Mouse (Mus musculus): ENCODE data around the gene Hoxb4. TPM values are rescaled to one million over a fixed set of nuclear protein-coding genes. Genes with fewer than 3 reads are reported as not detected.

Gene Hoxb4
- total RNA-seq, 1 experiment from 2014 or later, result 6.6 TPM

DNA sequence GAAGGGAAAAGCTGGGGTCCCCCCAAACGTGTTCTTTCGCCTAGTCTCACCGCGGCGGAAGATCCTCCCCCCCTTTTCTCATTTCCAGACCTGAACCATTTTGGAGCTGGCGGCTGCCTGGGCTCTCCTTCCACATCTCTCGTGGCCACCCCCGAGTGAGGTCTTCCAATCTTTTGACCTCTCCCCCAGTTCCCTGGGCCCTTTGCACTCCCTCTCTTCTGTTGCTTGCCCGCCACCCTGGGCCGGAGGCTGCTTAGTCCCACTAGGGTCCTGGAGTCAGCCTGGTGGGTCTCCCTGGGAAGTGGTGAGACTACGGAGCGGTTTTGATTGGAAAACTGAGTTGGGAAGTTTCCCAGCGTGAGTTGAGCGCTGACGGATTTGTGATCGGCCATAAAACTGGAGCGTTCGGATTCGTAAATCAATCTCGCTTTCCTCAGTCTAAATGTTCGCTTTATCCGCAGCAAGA, 7.7 kb downstream of the Hoxb4 start:
- ATAC-seq (replicated peaks; ENCODE audit: insufficient number of reproducible peaks, low FRiP score, low TSS enrichment, poor library complexity, severe bottlenecking), result no peak

DNA sequence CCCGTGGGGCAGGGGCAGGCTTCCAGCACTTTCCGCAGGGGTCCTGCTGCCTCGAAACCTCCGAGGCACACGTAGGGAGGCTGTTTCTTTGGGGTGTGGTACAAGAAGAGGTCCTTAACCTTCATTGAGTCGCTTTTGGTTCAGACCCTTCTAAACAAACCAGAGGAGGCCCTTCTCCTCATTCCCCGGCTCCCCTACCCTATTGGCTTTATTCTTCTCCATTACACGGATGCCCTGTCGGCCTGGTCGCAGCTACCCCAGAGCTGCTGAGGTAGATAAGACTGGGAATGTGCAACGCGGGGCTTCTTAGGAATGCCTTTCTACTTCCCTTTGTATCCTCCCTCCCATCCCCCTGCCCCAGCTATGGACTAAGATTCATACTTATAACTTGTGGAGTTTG, 8.6 kb downstream of the Hoxb4 start:
- ATAC-seq (replicated peaks; ENCODE audit: insufficient number of reproducible peaks, low FRiP score, low TSS enrichment, poor library complexity, severe bottlenecking), result no peak

DNA sequence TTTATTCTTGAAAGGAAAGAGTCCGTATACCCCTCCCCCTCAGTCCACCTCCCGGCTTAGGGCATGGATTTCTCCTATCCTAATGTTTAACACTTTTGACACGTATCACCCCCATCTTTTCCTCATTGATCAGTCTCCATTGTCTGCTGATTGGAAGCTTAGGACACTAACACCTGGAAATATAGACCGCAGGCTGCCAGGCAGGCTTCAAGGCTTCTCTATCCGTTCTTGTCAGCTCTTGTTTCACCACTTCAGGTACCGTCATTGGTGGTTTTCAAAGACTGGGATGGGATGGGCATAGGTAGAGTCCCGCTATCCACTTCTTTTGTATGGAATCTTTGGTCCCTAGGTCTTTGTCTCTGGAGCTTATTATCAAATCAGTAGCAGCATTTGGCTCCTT, 9.1 kb downstream of the Hoxb4 start:
- no peak for ATAC-seq (replicated peaks; ENCODE audit: insufficient number of reproducible peaks, low FRiP score, low TSS enrichment, poor library complexity, severe bottlenecking)

DNA sequence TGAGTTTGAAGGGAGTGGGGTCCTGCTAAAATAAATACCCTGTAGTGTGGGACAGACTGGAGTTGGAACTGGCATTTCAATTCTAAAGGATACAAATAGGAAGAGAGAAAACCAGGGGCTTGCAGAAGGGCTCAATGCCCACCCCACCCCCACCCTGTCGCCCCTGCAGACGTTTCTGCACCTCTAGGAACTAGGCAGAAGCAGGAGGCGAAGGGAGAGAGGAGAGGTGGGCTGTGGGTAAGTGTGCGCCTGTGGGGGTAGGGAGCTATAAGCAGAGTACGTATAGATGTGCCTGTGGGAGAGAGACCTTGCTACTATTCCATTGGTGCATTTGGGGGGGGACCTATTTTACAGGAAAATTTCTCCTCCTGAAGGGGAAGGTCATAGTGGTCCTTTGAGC, 9.7 kb downstream of the Hoxb4 start:
- no peak for ATAC-seq (replicated peaks; ENCODE audit: insufficient number of reproducible peaks, low FRiP score, low TSS enrichment, poor library complexity, severe bottlenecking)

DNA sequence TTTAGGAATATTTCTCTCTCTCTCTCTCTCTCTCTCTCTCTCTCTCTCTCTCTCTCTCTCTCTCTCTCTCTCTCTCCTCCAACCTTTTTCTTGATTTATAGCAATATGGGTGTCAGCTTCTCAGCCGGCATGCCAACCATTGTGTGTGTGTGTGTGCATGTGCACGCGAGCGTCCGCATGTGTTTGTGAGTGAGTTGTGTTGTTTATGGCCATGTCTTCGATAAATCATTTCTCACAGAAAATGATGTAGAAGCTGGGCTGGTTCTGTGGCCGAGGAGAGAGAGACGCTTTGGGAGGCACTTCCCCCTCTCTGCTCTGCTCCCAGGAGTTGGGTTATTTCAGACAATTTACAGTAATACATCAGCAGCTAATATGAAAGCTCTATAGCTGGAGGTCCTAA, 10.5 kb downstream of the Hoxb4 start:
- no peak for ATAC-seq (replicated peaks; ENCODE audit: insufficient number of reproducible peaks, low FRiP score, low TSS enrichment, poor library complexity, severe bottlenecking)

DNA sequence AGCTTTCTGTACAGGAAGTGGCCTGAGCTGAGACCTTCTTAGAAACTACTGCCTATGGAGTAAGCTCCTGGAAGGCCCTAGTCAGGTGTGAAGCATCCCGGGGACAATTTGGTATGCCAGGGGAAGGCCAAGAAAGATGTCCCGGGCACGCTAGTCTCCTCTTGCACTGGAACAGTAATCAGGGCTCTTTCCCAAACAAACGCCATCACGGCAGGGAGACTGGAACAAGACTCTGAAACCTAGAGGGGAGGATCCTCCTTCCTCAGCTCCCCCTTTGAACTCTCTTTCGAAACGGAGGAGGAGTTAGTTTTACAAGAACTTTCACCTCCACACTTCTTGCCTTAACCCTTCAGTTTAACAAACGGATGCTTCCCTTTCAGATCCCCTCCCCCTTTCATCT, 14.0 kb downstream of the Hoxb4 start:
- ATAC-seq (replicated peaks; ENCODE audit: insufficient number of reproducible peaks, low FRiP score, low TSS enrichment, poor library complexity, severe bottlenecking), result no peak

DNA sequence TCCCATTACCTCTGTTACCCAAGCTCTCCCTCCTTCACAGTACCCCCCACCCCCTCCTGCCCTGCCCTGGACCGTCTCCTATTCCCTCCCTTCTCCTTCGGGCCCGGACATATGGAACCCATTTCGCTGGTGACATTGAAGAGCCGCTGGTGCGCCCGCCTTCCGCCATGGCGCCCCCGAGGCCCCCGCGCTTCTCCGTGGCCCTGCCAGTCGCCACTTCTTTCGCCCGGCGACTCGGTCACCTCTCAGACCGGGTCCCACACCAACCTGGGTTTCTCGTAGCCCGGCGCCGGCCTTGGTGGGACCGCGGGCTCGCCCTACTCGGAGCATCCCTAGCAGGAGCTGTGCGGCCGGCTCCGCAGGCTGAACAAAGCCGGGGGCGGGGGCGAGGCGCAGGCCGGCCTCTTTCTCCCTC, 14.6 kb downstream of the Hoxb4 start:
- ATAC-seq (replicated peaks; ENCODE audit: insufficient number of reproducible peaks, low FRiP score, low TSS enrichment, poor library complexity, severe bottlenecking), result no peak

DNA sequence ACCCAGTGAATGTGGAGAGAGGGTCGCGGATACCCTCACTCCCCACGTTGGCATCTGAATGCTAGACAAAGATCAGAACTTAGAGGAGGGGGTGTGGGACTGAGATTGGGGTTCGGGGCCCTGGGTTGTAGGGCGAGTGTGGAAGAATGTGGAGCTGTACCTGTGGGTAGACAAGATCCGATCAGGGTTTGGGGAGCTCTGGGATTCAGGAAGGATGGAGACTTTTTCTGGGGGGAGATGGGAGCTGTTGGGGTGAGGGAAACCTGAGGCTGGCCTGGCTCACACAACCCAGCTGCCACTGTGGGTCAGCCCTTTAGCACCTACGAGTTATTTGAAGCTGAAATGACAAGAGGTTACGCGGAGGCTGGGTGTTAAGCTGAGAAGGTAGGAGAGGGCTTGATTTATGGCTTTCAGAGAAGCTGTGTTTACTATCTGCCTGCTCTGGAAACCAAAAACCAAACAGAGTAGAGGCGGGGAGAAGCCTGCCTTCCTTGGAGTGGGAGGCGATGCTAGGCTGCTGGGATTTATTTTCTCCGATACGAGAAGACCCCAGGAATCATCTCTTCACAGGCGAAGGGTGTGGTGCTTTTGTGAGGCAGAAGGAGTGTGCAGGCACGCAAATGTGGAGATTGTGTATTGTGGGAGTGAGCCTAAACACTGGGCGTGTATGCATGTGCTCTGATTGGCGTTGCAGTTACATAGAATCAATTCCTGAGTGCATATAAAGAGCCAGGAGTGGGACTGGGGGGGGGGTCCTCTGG, 15.4 kb downstream of the Hoxb4 start:
- ATAC-seq (replicated peaks; ENCODE audit: insufficient number of reproducible peaks, low FRiP score, low TSS enrichment, poor library complexity, severe bottlenecking), result no peak

DNA sequence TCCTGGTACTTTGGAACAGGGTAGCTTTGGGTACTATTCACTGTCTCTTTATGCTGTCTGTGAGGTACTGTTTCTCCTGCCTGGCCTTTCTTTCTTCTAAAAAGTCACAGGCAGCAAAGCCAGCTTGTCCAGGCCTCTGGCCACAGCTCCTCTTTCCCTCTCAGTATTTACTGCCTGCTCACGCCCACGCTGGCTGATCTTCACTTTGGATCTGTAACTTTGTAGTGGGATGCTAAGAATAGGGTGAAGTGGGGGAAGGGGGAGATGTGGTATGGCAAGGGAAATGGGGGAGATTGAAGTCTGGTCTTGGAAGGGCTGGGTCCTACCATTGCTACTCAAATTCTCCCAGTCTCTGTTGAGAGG, 15.9 kb downstream of the Hoxb4 start:
- no peak for ATAC-seq (replicated peaks; ENCODE audit: insufficient number of reproducible peaks, low FRiP score, low TSS enrichment, poor library complexity, severe bottlenecking)

DNA sequence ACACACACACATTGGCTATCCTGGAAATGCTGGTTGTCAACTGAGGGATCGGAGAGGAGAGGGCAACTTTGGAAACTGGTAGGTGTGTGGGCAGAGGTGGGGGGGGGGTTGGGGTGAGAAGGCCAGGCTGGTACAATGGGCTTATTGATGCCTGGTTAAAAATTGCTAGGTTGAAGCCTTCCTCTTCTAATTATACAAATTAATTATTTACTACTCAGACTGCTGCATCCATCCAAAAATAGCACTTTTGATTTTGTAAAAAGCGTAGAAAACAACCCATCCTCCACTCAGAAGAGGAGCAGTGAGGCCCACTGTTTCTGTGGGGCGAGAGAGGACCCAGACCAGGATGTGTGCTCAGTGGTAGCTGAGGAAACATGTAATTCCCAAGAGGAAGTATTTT, 16.9 kb downstream of the Hoxb4 start:
- no peak for ATAC-seq (replicated peaks; ENCODE audit: insufficient number of reproducible peaks, low FRiP score, low TSS enrichment, poor library complexity, severe bottlenecking)

DNA sequence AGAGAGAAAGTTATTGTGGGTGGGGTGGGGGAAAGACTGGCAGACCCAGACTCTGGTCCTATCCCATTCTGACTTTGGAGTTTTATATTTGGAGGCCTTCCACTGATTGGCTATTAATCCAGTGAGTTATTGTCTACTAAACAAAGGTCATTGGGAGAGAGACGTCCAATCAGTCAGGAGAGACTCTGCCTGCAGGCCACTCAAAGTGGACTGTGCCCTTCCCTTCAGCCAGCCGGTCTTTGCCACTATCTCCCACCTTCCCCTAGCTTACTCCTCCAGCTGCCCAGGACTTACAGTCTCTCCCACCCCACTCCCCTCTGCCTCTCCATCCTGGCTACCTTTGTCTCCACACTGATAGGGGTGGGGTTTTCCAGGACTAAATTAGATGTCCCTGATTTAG, 18.5 kb downstream of the Hoxb4 start:
- ATAC-seq (replicated peaks; ENCODE audit: insufficient number of reproducible peaks, low FRiP score, low TSS enrichment, poor library complexity, severe bottlenecking), result no peak

DNA sequence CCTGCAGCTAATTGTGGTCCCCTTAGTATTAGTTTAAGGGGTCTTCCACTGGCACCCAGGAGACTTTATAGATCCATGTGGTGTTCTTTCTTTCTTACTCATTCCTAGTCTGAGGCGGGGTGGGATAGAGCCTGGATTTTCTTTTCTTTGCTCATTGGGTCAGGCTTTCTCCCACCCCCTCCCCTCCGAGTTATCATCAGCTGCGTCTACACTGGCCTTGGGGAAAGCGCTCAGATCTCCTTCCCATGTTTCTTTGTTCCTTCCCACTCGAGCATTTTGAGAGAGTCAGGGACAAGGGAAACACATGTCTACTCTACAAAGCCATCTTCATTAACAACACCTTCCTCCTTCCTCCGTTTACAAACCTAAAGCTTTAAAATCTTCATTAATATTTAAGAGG, 19.0 kb downstream of the Hoxb4 start:
- ATAC-seq (replicated peaks; ENCODE audit: insufficient number of reproducible peaks, low FRiP score, low TSS enrichment, poor library complexity, severe bottlenecking), result no peak

DNA sequence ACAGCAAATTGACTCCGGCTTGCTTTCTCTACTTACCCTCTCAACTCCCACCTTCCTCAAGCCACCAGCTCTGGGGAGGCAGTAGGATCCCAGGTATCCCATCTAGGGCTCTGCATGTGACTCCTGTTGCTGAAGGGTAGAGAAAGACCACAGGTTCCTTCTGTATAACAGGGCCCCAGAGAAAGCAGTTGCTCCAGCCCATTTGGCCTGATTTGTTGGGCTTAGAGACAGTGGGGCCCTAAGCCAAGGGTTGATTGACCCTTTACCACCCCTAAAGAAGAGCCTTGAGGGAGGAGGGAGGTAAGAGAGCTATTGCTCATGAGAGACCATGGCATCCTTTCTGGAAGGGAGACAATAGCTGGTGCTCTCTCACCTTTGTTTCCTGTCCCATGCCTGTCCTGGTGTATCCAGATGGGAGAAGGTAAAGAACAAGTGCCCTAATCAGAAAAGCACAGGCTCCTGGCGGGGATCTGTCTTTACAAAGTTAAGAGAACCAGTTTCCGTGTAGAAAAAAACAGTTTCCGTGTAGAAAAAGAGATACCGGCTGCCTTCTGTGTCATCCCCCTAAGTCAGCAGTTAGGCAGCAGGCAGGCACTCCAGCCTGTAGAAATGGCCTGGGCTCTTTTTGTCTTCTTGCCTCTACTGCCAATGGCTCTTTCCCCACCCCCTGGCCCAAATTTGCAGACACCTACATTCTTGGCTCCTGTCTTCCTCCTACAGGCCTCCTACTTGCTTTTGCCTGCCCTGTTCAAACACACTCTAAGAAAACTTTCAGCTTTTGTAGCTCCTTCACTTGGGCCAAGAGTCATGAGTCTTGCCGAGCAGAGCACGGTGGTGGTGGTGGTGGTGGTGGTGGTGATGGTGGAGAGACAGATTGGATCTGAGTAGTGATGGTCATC, 21.1 kb downstream of the Hoxb4 start:
- no peak for ATAC-seq (replicated peaks; ENCODE audit: insufficient number of reproducible peaks, low FRiP score, low TSS enrichment, poor library complexity, severe bottlenecking)

DNA sequence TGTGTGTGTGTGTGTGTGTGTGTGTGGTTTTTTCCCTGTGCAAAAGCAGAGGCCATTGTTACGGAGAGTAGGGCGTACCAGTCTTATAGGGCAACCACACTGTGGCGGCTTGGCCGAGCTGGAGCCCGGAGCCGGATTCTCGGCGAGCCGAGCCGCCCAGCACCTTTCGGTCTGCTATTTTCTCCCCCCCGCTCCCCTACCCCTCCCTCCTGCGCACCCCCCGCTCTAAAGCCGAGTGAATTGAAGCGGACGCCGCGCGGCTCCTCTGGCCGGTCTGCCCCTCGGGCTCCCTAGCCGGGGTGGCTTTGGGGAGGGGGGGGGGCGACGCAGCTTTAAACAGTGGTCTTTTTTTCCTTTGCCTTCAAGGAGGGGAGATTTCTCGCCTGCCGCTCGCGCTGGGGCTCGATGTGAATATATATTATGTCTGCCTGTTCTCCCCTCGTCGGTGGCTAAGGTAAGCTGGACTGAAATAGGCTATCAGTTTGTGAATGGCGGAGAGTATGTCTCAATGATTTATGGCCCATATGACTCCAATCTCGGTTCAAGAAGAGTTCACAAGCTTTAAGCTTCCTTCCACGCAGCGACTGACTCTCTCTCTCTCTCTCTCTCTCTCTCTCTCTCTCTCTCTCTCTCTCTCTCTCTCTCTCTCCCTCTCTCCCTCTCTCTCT, 22.8 kb downstream of the Hoxb4 start:
- no peak for ATAC-seq (replicated peaks; ENCODE audit: insufficient number of reproducible peaks, low FRiP score, low TSS enrichment, poor library complexity, severe bottlenecking)

DNA sequence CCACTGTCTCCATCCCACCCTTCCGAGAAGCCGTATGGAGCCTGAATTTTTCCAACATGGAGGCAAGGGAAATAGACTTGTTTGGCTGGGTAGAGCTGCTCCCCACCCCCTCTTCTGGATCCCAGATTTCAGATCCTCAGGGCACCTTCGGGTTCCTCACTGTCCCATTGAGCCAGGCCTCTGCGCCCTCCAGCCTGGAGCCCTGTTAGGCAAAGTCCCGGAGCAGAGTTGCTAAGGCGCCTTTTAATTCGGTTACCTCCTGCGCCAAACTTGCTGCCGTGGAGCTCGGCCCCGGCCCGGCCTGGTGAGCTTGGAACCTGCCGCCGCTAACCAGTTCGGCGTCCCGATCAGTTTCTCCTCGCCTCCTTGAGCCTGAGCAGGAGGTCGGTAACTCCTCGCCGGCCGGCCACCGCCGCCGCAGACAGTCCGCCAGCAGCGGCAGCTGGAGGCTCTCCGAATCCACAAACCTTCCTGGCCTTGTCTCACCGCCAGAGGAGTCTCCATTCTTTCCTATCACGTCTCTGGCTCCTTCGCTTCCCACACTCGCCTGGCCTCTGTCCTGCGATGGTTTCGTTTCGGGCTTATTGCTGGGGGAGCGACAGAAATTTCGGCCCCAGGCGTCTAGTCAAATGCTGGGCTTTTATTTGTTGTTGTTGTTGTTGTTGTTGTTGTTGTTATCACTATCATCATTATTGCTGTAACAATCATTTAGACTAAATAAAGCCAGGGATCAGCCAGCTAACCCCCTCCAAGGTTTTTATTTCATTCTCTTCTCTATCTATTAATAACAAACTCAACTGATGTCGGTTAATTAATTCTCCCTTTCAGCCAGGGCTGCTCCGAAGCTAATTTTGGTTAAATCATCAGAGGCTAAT, 23.9 kb downstream of the Hoxb4 start:
- ATAC-seq (replicated peaks; ENCODE audit: insufficient number of reproducible peaks, low FRiP score, low TSS enrichment, poor library complexity, severe bottlenecking), result no peak

DNA sequence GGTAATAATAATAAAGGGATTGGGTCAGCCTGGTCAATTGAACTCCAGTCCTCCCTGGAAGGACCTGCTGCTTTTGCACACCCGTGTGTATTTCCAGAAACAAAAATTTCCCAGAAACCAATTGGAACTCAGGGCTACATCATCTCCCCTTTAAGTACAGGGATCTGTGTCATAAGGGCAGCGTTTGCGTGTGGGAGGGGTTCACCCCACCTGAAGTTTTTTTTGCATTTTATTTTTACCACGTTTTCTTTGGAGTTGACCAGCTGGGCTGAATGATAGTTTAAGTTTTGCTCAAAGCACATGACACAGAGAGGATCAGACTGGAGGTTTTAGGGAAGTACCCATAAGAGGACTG, 24.5 kb downstream of the Hoxb4 start:
- ATAC-seq (replicated peaks; ENCODE audit: insufficient number of reproducible peaks, low FRiP score, low TSS enrichment, poor library complexity, severe bottlenecking), result no peak

DNA sequence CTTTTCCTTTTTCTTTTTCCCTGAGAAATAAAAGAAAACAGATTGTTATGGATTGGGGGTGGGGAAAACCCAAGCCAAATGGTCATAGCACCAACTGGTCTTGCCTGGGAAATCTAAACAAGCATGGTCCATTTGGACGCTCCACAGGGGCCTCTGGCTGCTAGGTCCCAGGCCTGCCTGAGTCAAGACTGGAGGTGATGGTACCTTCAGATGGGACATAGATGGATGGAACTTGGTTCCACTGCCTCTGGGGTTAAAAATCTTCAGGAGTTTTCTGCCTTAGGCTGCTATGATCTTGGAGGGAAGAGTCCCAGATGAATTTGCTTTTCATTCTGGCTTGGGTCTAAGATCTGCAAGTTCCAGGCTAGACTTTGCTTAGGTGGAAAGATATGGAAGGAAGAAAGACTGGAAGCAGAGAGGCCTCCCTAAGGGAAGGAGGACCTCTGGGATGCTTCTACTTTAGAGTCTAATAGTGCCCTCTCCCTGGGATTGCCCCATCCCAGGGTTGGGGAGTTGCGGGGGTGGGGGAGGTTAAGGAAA, 25.2 kb downstream of the Hoxb4 start:
- no peak for ATAC-seq (replicated peaks; ENCODE audit: insufficient number of reproducible peaks, low FRiP score, low TSS enrichment, poor library complexity, severe bottlenecking)

DNA sequence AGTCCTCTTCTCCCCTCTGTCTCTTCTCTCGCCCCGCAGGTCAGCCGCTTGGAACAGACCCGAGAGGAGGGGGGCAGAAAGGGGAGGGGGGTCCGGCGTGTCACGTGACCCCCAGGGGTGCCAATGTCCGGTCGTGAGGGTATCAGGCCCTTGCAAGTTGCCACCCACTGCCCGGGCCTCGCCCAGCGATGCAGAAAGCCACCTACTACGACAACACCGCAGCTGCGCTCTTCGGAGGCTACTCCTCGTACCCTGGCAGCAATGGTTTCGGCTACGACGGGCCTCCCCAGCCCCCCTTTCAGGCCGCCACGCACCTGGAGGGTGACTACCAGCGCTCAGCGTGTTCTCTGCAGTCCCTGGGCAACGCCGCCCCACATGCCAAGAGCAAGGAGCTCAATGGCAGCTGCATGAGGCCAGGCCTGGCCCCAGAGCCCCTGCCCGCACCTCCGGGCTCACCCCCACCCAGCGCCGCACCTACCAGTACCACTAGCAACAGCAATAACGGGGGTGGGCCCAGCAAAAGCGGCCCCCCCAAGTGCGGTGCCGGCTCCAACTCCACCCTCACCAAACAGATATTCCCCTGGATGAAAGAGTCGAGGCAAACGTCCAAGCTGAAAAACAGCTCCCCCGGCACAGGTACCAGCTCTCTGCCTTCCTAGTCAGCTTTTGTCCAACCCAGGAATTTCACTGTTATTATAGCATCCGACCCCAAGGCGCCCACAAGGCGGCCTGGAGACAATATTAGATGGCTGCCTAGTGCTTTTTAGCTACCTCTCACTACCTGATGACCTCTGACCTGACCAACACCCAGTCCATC, 26.2 kb downstream of the Hoxb4 start:
- no peak for ATAC-seq (replicated peaks; ENCODE audit: insufficient number of reproducible peaks, low FRiP score, low TSS enrichment, poor library complexity, severe bottlenecking)
